Mouse (Mus musculus) E14TG2a.4 (cell line): Measurements from ENCODE around the gene Arhgap23.

Experiments
- H3K27me3 ChIP-seq: 2 replicates; pipeline ENCODE4 v1.6.1; 2014; ENCODE audit warnings: low read length, control low read depth; ENCODE audit not compliant: insufficient read depth
- H3K36me3 ChIP-seq: 2 replicates; pipeline ENCODE4 v1.6.1; 2014; ENCODE audit warnings: low read length, control low read depth; ENCODE audit not compliant: insufficient read depth
- H3K4me1 ChIP-seq: replicated peaks from 2 replicates; pipeline ENCODE4 v1.6.1; 2014; ENCODE audit warnings: low read depth, low read length, control low read depth
- H3K4me3 ChIP-seq: replicated peaks from 2 replicates; pipeline ENCODE4 v1.5.1; 2014; ENCODE audit warnings: mild to moderate bottlenecking, low read length
- H3K9me3 ChIP-seq: 2 replicates; pipeline ENCODE4 v1.6.1; 2014; ENCODE audit warnings: low read length, control low read depth
- CTCF ChIP-seq: conservative IDR thresholded peaks from 2 replicates; pipeline ENCODE4 v1.5.1; 2014; ENCODE audit warnings: low read length
- NANOG ChIP-seq: IDR thresholded peaks from 2 replicates; pipeline ENCODE4 v1.6.1; 2014; ENCODE audit warnings: borderline replicate concordance, low read length, mixed read lengths
- POU5F1 ChIP-seq: IDR thresholded peaks from 2 replicates; pipeline ENCODE4 v1.6.1; 2014; ENCODE audit warnings: low read length, borderline replicate concordance

The Arhgap23 gene

GRCm38 (mm10) chr11:97545808-97546560 is 130.7 kb downstream of the Arhgap23 start:
- Histone ChIP-seq H3K4me3 (peak overlapping the region; percentile 85), H3K27me3 (peaks cover 92% of the 10 kb centered on the region), H3K9me3 (no peaks in the 10 kb centered on the region), H3K36me3 (no peaks in the 10 kb centered on the region), H3K4me1 (peaks cover 62% of the 10 kb centered on the region)
- TF ChIP-seq CTCF (no peak), POU5F1 (no peak), NANOG (no peak)

GRCm38 (mm10) chr11:97546804-97547411 is 131.6 kb downstream of the Arhgap23 start:
- Histone ChIP-seq H3K27me3 (peaks cover 94% of the 10 kb centered on the region), H3K36me3 (no peaks in the 10 kb centered on the region), H3K9me3 (no peaks in the 10 kb centered on the region), H3K4me1 (peaks cover 62% of the 10 kb centered on the region), H3K4me3 (peak overlapping the region; percentile 85)
- no peak for TF ChIP-seq NANOG
- TF ChIP-seq CTCF: no peak
- TF ChIP-seq POU5F1: no peak

- TF ChIP-seq NANOG (no peak), POU5F1 (no peak), CTCF (peak; percentile 9; the same call in 1 of the 2 replicates)
Observed at GRCm38 (mm10) chr11:97547957-97548706, 132.8 kb downstream of the Arhgap23 start.

GRCm38 (mm10) chr11:97548757-97549156 is 133.4 kb downstream of the Arhgap23 start:
- Histone ChIP-seq H3K36me3 (no peaks in the 10 kb centered on the region), H3K4me3 (no peak overlapping the region), H3K4me1 (peaks cover 55% of the 10 kb centered on the region), H3K9me3 (no peaks in the 10 kb centered on the region), H3K27me3 (peaks cover 88% of the 10 kb centered on the region)
- TF ChIP-seq NANOG (no peak), POU5F1 (no peak), CTCF (no peak)

More at GRCm38 (mm10) chr11:97547957-97548706, 132.8 kb downstream of the Arhgap23 start:
- Histone ChIP-seq H3K4me3 (no peak overlapping the region), H3K4me1 (peaks cover 58% of the 10 kb centered on the region), H3K9me3 (no peaks in the 10 kb centered on the region), H3K27me3 (peaks cover 94% of the 10 kb centered on the region), H3K36me3 (no peaks in the 10 kb centered on the region)
